Mouse (Mus musculus) activated CD4-positive, CD25-positive, alpha-beta regulatory T cell, adult 9 weeks (primary cell): ENCODE data around the gene Otof. TPM values are rescaled to one million over a fixed set of nuclear protein-coding genes. Genes with fewer than 3 reads are reported as not detected.

Source experiments
- polyA plus RNA-seq: library from polyadenylated mRNA; unstranded; fragments of 100-300 nt; shearing (Covaris generic); gene quantifications from one replicate; pipeline ENCODE4 v1.2.1, GENCODE M21; 2017

The Otof gene
- polyA plus RNA-seq: not detected

DNA sequence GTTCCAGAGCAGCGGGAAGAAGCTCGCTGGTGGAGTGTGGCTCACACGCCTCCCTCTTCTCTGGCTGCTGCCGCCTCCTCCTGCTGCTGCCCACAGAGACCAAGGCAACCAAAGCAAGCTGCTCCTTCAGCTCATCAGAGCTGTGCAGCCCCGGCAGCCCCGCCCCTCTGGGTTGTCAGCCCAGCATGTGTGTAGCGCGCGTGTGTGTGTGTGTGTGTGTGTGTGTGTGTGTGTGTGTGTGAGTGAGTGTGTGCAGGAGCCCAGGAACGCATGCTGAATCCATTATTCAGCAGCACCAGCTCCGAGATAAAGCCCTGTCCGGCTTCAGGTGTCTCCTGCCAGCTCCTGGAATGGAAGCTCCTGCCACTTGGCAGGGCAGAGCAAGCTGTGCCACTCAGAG is at the start of gene Otof:
Gene Otof, minus strand, starts transcription at position 112 of the 400 bp plus-strand sequence.

GRCm38 (mm10) chr5:30465861-30466260 is 4.1 kb upstream of the Otof start, which contains the start of gene 1700001C02Rik:
TSS of gene 1700001C02Rik (plus strand) at chr5:30466047.

Other genes with a start within 250 kb of the Otof start
- gene Selenoi, start 229.4 kb downstream of the Otof start, polyA plus RNA-seq: 22.4 TPM
- gene Drc1, start 180.5 kb downstream of the Otof start, polyA plus RNA-seq: 4.5 TPM
- gene 1700001C02Rik, start 4.1 kb upstream of the Otof start, polyA plus RNA-seq: not detected
- not detected for gene Cib4, start 83.9 kb upstream of the Otof start, polyA plus RNA-seq
- gene Kcnk3, start 126.2 kb upstream of the Otof start, polyA plus RNA-seq: not detected
- 25.5 TPM for gene Slc35f6, start 186.0 kb upstream of the Otof start, polyA plus RNA-seq
- gene Cenpa, start 204.8 kb upstream of the Otof start, polyA plus RNA-seq: 108 TPM
- gene Dpysl5, start 249.6 kb upstream of the Otof start, polyA plus RNA-seq: not detected